Mouse (Mus musculus) liver, embryonic 16.5 days (tissue): ENCODE measurements around the gene Tbc1d1. TPM values are rescaled to one million over a fixed set of nuclear protein-coding genes. Genes with fewer than 3 reads are reported as not detected.

Experiments
- ATAC-seq: fragments of 200-750 bp; cut with Nextera tagmentation; 2 replicates; pipeline ENCODE4 v1.8.0; 2017; ENCODE audit warnings: low read depth, mild to moderate bottlenecking, moderate number of reproducible peaks, moderate library complexity
- H3K27ac ChIP-seq: fragments of 300-500 bp; sonication (generic); 2 replicates; pipeline ENCODE4 v1.5.1; 2014; ENCODE audit warnings: mild to moderate bottlenecking, low read length
- H3K27me3 ChIP-seq: fragments of 300-500 bp; sonication (generic); 2 replicates; pipeline ENCODE4 v1.6.1; 2014; ENCODE audit warnings: low read depth, low read length, mixed read lengths; ENCODE audit not compliant: control insufficient read depth, insufficient read depth
- H3K36me3 ChIP-seq: fragments of 300-500 bp; sonication (generic); 2 replicates; pipeline ENCODE4 v1.6.1; 2014; ENCODE audit warnings: mild to moderate bottlenecking; ENCODE audit not compliant: control insufficient read depth, insufficient read depth
- H3K4me1 ChIP-seq: fragments of 300-500 bp; sonication (generic); 2 replicates; pipeline ENCODE4 v1.6.1; 2014; ENCODE audit warnings: low read depth, low read length, mixed read lengths; ENCODE audit not compliant: control insufficient read depth
- H3K4me2 ChIP-seq: fragments of 300-500 bp; sonication (generic); 2 replicates; pipeline ENCODE4 v1.6.1; 2014; ENCODE audit warnings: low read depth, low read length, mixed read lengths
- H3K4me3 ChIP-seq: fragments of 300-500 bp; sonication (generic); 2 replicates; pipeline ENCODE4 v1.5.1; 2014; ENCODE audit warnings: low read depth, mild to moderate bottlenecking, low read length
- H3K9ac ChIP-seq: fragments of 300-500 bp; sonication (generic); 2 replicates; pipeline ENCODE4 v1.6.1; 2014; ENCODE audit warnings: low read depth, low read length
- H3K9me3 ChIP-seq: fragments of 300-500 bp; sonication (generic); replicated peaks from 2 replicates; pipeline ENCODE4 v1.6.1; 2016; ENCODE audit warnings: low read length; ENCODE audit not compliant: control insufficient read depth
- WGBS: fragments of 180-500 bp; shearing (Covaris S2); extraction: QIAGEN DNeasy Blood & Tissue Kit; methylation state at CpG from one replicate; pipeline ENCODE4 v1.1.7; 2014; ENCODE audit not compliant: insufficient replicate concordance; 5-methylcytosine and 5-hydroxymethylcytosine counted together
- polyA plus RNA-seq: library from polyadenylated mRNA; unstranded; fragments of >200 nt; fragmentation: Nextera tagmentation; extraction: Ambion mirVana; gene quantifications from 2 replicates; pipeline ENCODE4 v1.2.1, GENCODE M21; 2015

Gene Tbc1d1
- polyA plus RNA-seq, 1 experiment from 2014 or later: 6.3 TPM

GRCm38 (mm10) chr5:64207800-64208199, 51.7 kb downstream of the Tbc1d1 start:
- no peaks in the 10 kb centered on the region for H3K9me3 ChIP-seq
- ATAC-seq: no peak
- 80% methylated on average over 6 of the region's 6 CpGs for WGBS
- H3K4me3 ChIP-seq: no peak overlapping the region
- no peak overlapping the region for H3K27ac ChIP-seq
- no peak overlapping the region for H3K9ac ChIP-seq
- no peaks in the 10 kb centered on the region; the same call in 1 of the 2 replicates for H3K4me1 ChIP-seq
- H3K36me3 ChIP-seq: no peaks in the 10 kb centered on the region
- no peaks in the 10 kb centered on the region for H3K27me3 ChIP-seq
- no peak overlapping the region for H3K4me2 ChIP-seq

GRCm38 (mm10) chr5:64210817-64211216, 54.7 kb downstream of the Tbc1d1 start:
- ATAC-seq: no peak
- Histone ChIP-seq H3K4me3 (no peak overlapping the region), H3K9ac (no peak overlapping the region), H3K4me1 (no peaks in the 10 kb centered on the region; the same call in 1 of the 2 replicates), H3K27ac (no peak overlapping the region), H3K9me3 (no peaks in the 10 kb centered on the region), H3K27me3 (no peaks in the 10 kb centered on the region), H3K4me2 (no peak overlapping the region), H3K36me3 (no peaks in the 10 kb centered on the region)
- 58% methylated on average over 4 of the region's 4 CpGs for WGBS

GRCm38 (mm10) chr5:64211284-64211683, 55.2 kb downstream of the Tbc1d1 start:
- Histone ChIP-seq H3K4me1 (no peaks in the 10 kb centered on the region; the same call in 1 of the 2 replicates), H3K4me3 (no peak overlapping the region), H3K36me3 (no peaks in the 10 kb centered on the region), H3K9ac (no peak overlapping the region), H3K9me3 (no peaks in the 10 kb centered on the region), H3K27ac (no peak overlapping the region), H3K27me3 (no peaks in the 10 kb centered on the region), H3K4me2 (no peak overlapping the region)
- no peak for ATAC-seq
- WGBS: 51% methylated on average over 7 of the region's 7 CpGs

- peak overlapping the region; percentile 11; the same call in 1 of the 2 replicates for H3K27ac ChIP-seq
- no peaks in the 10 kb centered on the region for H3K36me3 ChIP-seq
- no peaks in the 10 kb centered on the region for H3K9me3 ChIP-seq
- no peaks in the 10 kb centered on the region for H3K27me3 ChIP-seq
- H3K4me2 ChIP-seq: no peak overlapping the region
- no peak overlapping the region for H3K4me3 ChIP-seq
- H3K4me1 ChIP-seq: no peaks in the 10 kb centered on the region; the same call in 1 of the 2 replicates
- WGBS: 55% methylated on average over 5 of the region's 5 CpGs
- no peak overlapping the region for H3K9ac ChIP-seq
- no peak for ATAC-seq
Measured at GRCm38 (mm10) chr5:64212206-64212605, 56.1 kb downstream of the Tbc1d1 start.

DNA sequence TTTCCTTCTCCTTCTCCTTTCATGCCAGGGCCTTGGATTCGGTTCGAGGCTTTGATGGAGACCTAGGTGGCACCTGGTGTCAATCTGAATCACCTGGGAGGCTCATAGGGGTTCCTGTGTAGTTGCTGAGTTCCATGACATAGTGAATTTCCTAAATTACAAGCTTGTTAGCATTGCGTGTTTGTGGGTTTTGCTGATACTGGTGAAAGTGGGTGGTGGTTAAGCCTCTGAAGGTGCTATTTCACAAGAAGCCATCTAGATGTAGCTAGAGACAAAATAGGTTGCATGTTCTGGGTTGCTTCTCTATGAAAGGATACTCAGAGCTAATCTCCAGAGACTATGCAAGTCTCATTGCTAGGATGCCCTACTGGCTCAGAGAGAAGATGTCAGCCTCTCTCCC, 56.5 kb downstream of the Tbc1d1 start:
- Histone ChIP-seq H3K4me2 (no peak overlapping the region), H3K4me1 (no peaks in the 10 kb centered on the region; the same call in 1 of the 2 replicates), H3K27me3 (no peaks in the 10 kb centered on the region), H3K27ac (peak overlapping the region; percentile 11; the same call in 1 of the 2 replicates), H3K4me3 (no peak overlapping the region), H3K9me3 (no peaks in the 10 kb centered on the region), H3K36me3 (no peaks in the 10 kb centered on the region), H3K9ac (no peak overlapping the region)
- WGBS: 34% methylated on average over 3 of the region's 3 CpGs
- no peak for ATAC-seq

GRCm38 (mm10) chr5:64215806-64216205, 59.7 kb downstream of the Tbc1d1 start:
- H3K27me3 ChIP-seq: no peaks in the 10 kb centered on the region
- H3K27ac ChIP-seq: no peak overlapping the region
- peaks cover 3% of the 10 kb centered on the region for H3K4me1 ChIP-seq
- H3K4me2 ChIP-seq: no peak overlapping the region
- 81% methylated on average over 5 of the region's 5 CpGs for whole genome bisulfite sequencing
- no peaks in the 10 kb centered on the region for H3K9me3 ChIP-seq
- no peak for ATAC-seq
- H3K4me3 ChIP-seq: no peak overlapping the region
- H3K36me3 ChIP-seq: no peaks in the 10 kb centered on the region
- no peak overlapping the region for H3K9ac ChIP-seq

GRCm38 (mm10) chr5:64216326-64216725, 60.2 kb downstream of the Tbc1d1 start:
- 64% methylated on average over 4 of the region's 4 CpGs for WGBS
- no peak for ATAC-seq

GRCm38 (mm10) chr5:64217256-64217655, 61.2 kb downstream of the Tbc1d1 start:
- 64% methylated on average over 8 of the region's 8 CpGs for WGBS
- peaks cover 3% of the 10 kb centered on the region for H3K4me1 ChIP-seq
- no peak overlapping the region for H3K4me3 ChIP-seq
- H3K27ac ChIP-seq: no peak overlapping the region
- H3K4me2 ChIP-seq: no peak overlapping the region
- no peaks in the 10 kb centered on the region for H3K36me3 ChIP-seq
- ATAC-seq: no peak
- H3K27me3 ChIP-seq: no peaks in the 10 kb centered on the region
- H3K9ac ChIP-seq: no peak overlapping the region
- H3K9me3 ChIP-seq: no peaks in the 10 kb centered on the region

More at GRCm38 (mm10) chr5:64216326-64216725, 60.2 kb downstream of the Tbc1d1 start:
- H3K36me3 ChIP-seq: no peaks in the 10 kb centered on the region
- no peak overlapping the region for H3K4me2 ChIP-seq
- H3K4me1 ChIP-seq: peaks cover 3% of the 10 kb centered on the region
- no peak overlapping the region for H3K4me3 ChIP-seq
- no peaks in the 10 kb centered on the region for H3K9me3 ChIP-seq
- H3K27ac ChIP-seq: no peak overlapping the region
- H3K9ac ChIP-seq: no peak overlapping the region
- H3K27me3 ChIP-seq: no peaks in the 10 kb centered on the region

DNA sequence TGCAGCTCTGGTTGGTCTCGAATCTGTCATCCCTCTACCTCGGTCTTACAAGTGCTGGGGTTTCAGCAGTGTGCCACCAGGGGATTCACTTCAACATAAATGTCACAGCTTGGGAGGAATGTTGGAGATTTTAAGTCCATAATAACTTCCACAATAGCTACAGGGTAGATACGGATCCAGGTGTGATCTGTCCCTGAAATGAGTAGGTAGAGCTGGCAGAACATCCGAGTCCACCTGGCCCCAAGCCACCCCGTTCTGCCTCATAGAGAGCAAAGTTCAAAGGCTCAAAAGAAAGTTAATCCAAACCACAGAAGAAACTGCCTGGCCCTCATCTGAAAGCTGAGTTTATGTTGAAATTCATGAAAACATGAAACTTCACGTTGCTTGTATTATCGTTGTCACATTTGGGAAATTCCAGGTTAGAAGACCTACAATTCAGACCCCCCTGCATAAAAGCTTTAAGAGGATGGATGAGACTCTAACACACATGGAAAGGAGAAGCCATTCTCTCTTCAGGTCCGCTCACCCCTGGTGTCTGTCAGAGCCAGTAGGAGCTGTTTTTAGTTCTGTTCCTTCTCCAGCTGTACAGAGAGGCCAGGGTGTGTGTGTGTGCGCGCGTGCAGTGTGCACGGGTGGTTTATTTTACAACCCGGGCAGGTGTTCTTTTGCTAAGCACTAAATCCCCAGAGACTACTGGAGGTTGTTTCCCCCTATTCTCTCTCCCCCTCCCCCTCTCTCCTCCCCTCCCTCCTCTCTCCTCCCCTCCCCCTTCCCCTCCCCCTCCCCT, 61.9 kb downstream of the Tbc1d1 start:
- H3K9ac ChIP-seq: no peak overlapping the region
- no peak overlapping the region for H3K4me3 ChIP-seq
- H3K9me3 ChIP-seq: no peaks in the 10 kb centered on the region
- H3K36me3 ChIP-seq: no peaks in the 10 kb centered on the region
- peak; percentile 32; the same call in 1 of the 2 replicates for ATAC-seq
- no peak overlapping the region for H3K4me2 ChIP-seq
- 70% methylated on average over 13 of the region's 13 CpGs for WGBS
- peaks cover 3% of the 10 kb centered on the region for H3K4me1 ChIP-seq
- H3K27ac ChIP-seq: no peak overlapping the region
- H3K27me3 ChIP-seq: no peaks in the 10 kb centered on the region
